Mouse (Mus musculus): Measurements from ENCODE around the gene Fam92b. TPM values are rescaled to one million over a fixed set of nuclear protein-coding genes. Genes with fewer than 3 reads are reported as not detected.
A peak's percentile ranks its signal among the peaks of the same experiment; 100 is the strongest.

The Fam92b gene
- 2.7 and 4.0 TPM in 2 replicates for polyA plus RNA-seq (2015; fragmentation: Nextera tagmentation; extraction: Ambion mirVana)

- Histone ChIP-seq H3K27me3 (ENCODE audit: control insufficient read depth, insufficient read depth, low read depth, low read length) (peaks cover 24% of the 10 kb centered on the region), H3K4me1 (replicated peaks; ENCODE audit: control insufficient read depth, insufficient read depth, low read length) (peaks cover 24% of the 10 kb centered on the region), H3K4me2 (ENCODE audit: low read depth, low read length) (peak within 1 kb of the TSS; percentile 40), H3K9me3 (ENCODE audit: control insufficient read depth, low read length) (no peaks in the 10 kb centered on the region), H3K4me3 (ENCODE audit: low read length) (no peak within 1 kb of the TSS), H3K9ac (ENCODE audit: low read length) (peak within 1 kb of the TSS; percentile 14; the same call in 1 of the 2 replicates), H3K27ac (ENCODE audit: low read length) (no peak within 1 kb of the TSS), H3K36me3 (ENCODE audit: control insufficient read depth, insufficient read depth, low read length) (no peaks in the 10 kb centered on the region)
- 6% methylated on average over 17 of the region's 26 CpGs for WGBS
- peak; percentile 83 for ATAC-seq (ENCODE audit: low read depth)
Observed at GRCm38 (mm10) chr8:120177318-120178123, at the start of gene Fam92b. Gene Fam92b, minus strand, starts transcription at chr8:120177466.

GRCm38 (mm10) chr8:120225421-120226151 lies 48.3 kb upstream of the Fam92b start:
- 57% methylated on average over 10 of the region's 10 CpGs for WGBS
- no peak overlapping the region for H3K4me2 ChIP-seq (ENCODE audit: low read depth, low read length)
- no peak overlapping the region for H3K9ac ChIP-seq (ENCODE audit: low read length)
- H3K9me3 ChIP-seq (ENCODE audit: control insufficient read depth, low read length), result no peaks in the 10 kb centered on the region
- no peaks in the 10 kb centered on the region for H3K36me3 ChIP-seq (ENCODE audit: control insufficient read depth, insufficient read depth, low read length)
- no peak overlapping the region for H3K27ac ChIP-seq (ENCODE audit: low read length)
- H3K4me3 ChIP-seq (ENCODE audit: low read length), result no peak overlapping the region
- no peak for ATAC-seq (ENCODE audit: low read depth)
- peaks cover 10% of the 10 kb centered on the region for H3K27me3 ChIP-seq (ENCODE audit: control insufficient read depth, insufficient read depth, low read depth, low read length)
- H3K4me1 ChIP-seq (replicated peaks; ENCODE audit: control insufficient read depth, insufficient read depth, low read length), result peaks cover 29% of the 10 kb centered on the region

DNA sequence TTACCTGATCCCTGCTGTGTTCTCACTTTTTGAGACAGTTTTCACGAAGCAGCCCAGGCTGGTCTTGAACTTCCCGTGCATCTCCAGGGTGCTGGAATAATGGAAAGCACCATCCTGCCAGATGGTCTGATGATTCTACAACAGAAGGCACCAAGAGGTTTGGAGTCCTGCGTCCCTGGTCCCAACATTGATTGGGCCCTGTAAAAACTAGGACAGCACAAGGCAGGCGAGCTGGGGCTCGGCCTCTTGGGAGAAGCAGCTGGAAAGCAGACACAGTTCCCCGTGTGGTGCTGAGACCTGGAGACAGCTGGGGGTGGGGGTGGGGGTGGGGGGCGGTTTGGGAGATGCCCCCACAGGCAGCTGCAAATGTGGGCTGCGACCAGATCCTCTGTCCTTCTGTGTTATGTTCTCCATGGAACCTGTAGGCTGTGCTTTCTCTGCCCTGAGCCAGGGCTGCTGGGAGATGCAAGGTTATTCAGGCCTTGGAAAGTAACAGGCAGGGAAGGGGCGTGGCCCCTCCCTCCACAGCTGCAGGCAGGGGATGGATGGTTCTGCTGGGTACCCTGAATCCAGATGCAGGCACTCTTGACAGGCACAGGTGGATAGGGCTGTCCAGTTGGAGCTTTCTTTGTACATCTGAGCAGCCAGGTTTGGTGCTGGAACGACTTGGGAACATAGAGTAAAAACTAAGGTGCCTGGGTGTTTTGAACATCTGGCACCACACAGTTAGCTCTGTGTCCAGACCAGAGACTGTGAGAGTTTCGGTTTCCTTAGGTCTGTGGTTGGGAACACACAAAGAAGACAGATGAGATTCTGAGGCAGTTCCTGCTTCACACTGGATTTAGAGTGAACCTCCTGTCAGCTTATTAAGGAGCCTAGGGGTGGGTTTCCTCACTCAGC lies 47.5 kb upstream of the Fam92b start:
- Histone ChIP-seq H3K9ac (ENCODE audit: low read length) (no peak overlapping the region), H3K4me2 (ENCODE audit: low read depth, low read length) (no peak overlapping the region), H3K4me3 (ENCODE audit: low read length) (no peak overlapping the region), H3K36me3 (ENCODE audit: control insufficient read depth, insufficient read depth, low read length) (no peaks in the 10 kb centered on the region), H3K9me3 (ENCODE audit: control insufficient read depth, low read length) (no peaks in the 10 kb centered on the region), H3K27ac (ENCODE audit: low read length) (no peak overlapping the region), H3K27me3 (ENCODE audit: control insufficient read depth, insufficient read depth, low read depth, low read length) (peaks cover 8% of the 10 kb centered on the region), H3K4me1 (replicated peaks; ENCODE audit: control insufficient read depth, insufficient read depth, low read length) (peaks cover 24% of the 10 kb centered on the region)
- no peak for ATAC-seq (ENCODE audit: low read depth)
- 54% methylated on average over 11 of the region's 11 CpGs for WGBS

DNA sequence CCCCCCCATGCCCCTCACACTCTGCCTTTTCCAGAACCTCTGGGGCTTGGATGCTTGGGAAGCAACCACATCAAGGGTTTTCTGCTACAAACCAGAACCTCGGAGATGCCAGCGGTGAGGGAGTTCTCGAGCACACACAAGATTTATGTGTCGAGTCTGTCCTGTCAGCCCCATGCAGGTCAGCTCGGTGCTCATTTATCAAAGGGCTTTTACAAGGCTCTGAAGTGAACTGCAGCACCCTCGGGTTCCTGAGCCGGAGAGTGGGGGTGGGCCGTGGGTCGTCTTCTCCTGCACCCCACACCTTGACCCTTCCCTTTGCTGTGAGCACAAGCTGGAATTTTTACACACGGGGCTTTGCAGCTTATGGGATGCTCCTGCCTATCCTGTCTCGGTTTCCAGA lies 45.3 kb upstream of the Fam92b start:
- WGBS, result 36% methylated on average over 11 of the region's 11 CpGs

GRCm38 (mm10) chr8:120216855-120217830 lies 39.9 kb upstream of the Fam92b start:
- no peaks in the 10 kb centered on the region for H3K36me3 ChIP-seq (ENCODE audit: control insufficient read depth, insufficient read depth, low read length)
- peaks cover 29% of the 10 kb centered on the region for H3K4me1 ChIP-seq (replicated peaks; ENCODE audit: control insufficient read depth, insufficient read depth, low read length)
- no peak overlapping the region for H3K9ac ChIP-seq (ENCODE audit: low read length)
- H3K27me3 ChIP-seq (ENCODE audit: control insufficient read depth, insufficient read depth, low read depth, low read length), result no peaks in the 10 kb centered on the region
- WGBS, result 23% methylated on average over 13 of the region's 13 CpGs
- no peak overlapping the region for H3K4me3 ChIP-seq (ENCODE audit: low read length)
- no peak overlapping the region for H3K4me2 ChIP-seq (ENCODE audit: low read depth, low read length)
- peak overlapping the region; percentile 53 for H3K27ac ChIP-seq (ENCODE audit: low read length)
- no peaks in the 10 kb centered on the region for H3K9me3 ChIP-seq (ENCODE audit: control insufficient read depth, low read length)
- peak; percentile 86 for ATAC-seq (ENCODE audit: low read depth)

More for the DNA sequence above, 45.3 kb upstream of the Fam92b start:
- Histone ChIP-seq H3K36me3 (ENCODE audit: control insufficient read depth, insufficient read depth, low read length) (no peaks in the 10 kb centered on the region), H3K27ac (ENCODE audit: low read length) (no peak overlapping the region), H3K4me2 (ENCODE audit: low read depth, low read length) (no peak overlapping the region), H3K4me3 (ENCODE audit: low read length) (no peak overlapping the region), H3K9ac (ENCODE audit: low read length) (no peak overlapping the region), H3K27me3 (ENCODE audit: control insufficient read depth, insufficient read depth, low read depth, low read length) (peaks cover 4% of the 10 kb centered on the region; the same call in 1 of the 2 replicates), H3K9me3 (ENCODE audit: control insufficient read depth, low read length) (no peaks in the 10 kb centered on the region), H3K4me1 (replicated peaks; ENCODE audit: control insufficient read depth, insufficient read depth, low read length) (peaks cover 18% of the 10 kb centered on the region)
- no peak for ATAC-seq (ENCODE audit: low read depth)

GRCm38 (mm10) chr8:120215416-120216141 lies 38.3 kb upstream of the Fam92b start:
- 35% methylated on average over 7 of the region's 7 CpGs for WGBS
- peak; percentile 21; the same call in 1 of the 2 replicates for ATAC-seq (ENCODE audit: low read depth)
- H3K27ac ChIP-seq (ENCODE audit: low read length), result no peak overlapping the region; the same call in 1 of the 2 replicates
- H3K4me1 ChIP-seq (replicated peaks; ENCODE audit: control insufficient read depth, insufficient read depth, low read length), result peaks cover 38% of the 10 kb centered on the region
- no peak overlapping the region for H3K4me3 ChIP-seq (ENCODE audit: low read length)
- H3K9ac ChIP-seq (ENCODE audit: low read length), result no peak overlapping the region
- no peaks in the 10 kb centered on the region for H3K36me3 ChIP-seq (ENCODE audit: control insufficient read depth, insufficient read depth, low read length)
- no peak overlapping the region for H3K4me2 ChIP-seq (ENCODE audit: low read depth, low read length)
- H3K9me3 ChIP-seq (ENCODE audit: control insufficient read depth, low read length), result no peaks in the 10 kb centered on the region
- no peaks in the 10 kb centered on the region; the same call in 1 of the 2 replicates for H3K27me3 ChIP-seq (ENCODE audit: control insufficient read depth, insufficient read depth, low read depth, low read length)

GRCm38 (mm10) chr8:120213939-120214338 lies 36.7 kb upstream of the Fam92b start:
- Histone ChIP-seq H3K36me3 (ENCODE audit: control insufficient read depth, insufficient read depth, low read length) (no peaks in the 10 kb centered on the region), H3K4me2 (ENCODE audit: low read depth, low read length) (no peak overlapping the region), H3K4me1 (replicated peaks; ENCODE audit: control insufficient read depth, insufficient read depth, low read length) (peaks cover 36% of the 10 kb centered on the region), H3K4me3 (ENCODE audit: low read length) (no peak overlapping the region), H3K9ac (ENCODE audit: low read length) (no peak overlapping the region), H3K27ac (ENCODE audit: low read length) (no peak overlapping the region), H3K9me3 (ENCODE audit: control insufficient read depth, low read length) (no peaks in the 10 kb centered on the region), H3K27me3 (ENCODE audit: control insufficient read depth, insufficient read depth, low read depth, low read length) (no peaks in the 10 kb centered on the region; the same call in 1 of the 2 replicates)
- 71% methylated on average over 5 of the region's 5 CpGs for WGBS
- no peak for ATAC-seq (ENCODE audit: low read depth)
